28 mouse cellular contexts compared by ENCODE assay signal in the genomic region with DNA sequence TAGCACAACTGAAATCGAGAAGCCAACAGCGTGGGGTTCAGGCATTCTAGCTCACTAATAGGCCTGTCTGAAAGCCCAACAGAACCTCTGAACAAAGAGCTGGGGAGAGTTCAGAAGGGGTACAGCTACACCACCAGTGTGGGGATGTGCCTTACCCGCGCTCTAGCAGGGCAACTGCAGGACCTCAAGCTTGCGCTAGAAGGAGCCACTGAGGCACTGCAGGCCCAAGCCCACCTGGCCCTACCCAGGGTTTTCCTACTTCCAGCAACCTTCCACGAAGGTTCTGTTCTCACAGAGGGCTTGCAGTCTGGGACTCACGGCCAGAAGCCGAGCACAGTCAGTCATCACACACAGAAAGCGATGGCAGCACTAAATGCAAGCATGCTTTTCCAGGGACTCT. TPM values are rescaled to one million over a fixed set of nuclear protein-coding genes. Genes with fewer than 3 reads are reported as not detected.
DNase-seq lines count a peak whose midpoint lies in the region; ATAC-seq and TF ChIP-seq lines count a peak whose summit lies in the region.
"Had no signal": no experiment of that assay in that cellular context is flagged by ENCODE, and none has a peak within 500 bp of the region (broad histone marks: within the 10 kb centered on the region; RNA-seq: fewer than 3 reads in every experiment).

No protein-coding gene starts in this region.

- peaks cover 71% of the 10 kb centered on the region for H3K36me3 ChIP-seq in hindbrain, postnatal 0 days (ENCODE audit: insufficient read depth, low read length)
- peaks cover 96% of the 10 kb centered on the region for H3K36me3 ChIP-seq in hindbrain, embryonic 14.5 days (replicated peaks; ENCODE audit: control insufficient read depth, insufficient read depth)
- peaks cover 98% of the 10 kb centered on the region for H3K36me3 ChIP-seq in liver, embryonic 15.5 days (replicated peaks)
- H3K36me3 ChIP-seq in liver, embryonic 12.5 days, result peaks cover 99% of the 10 kb centered on the region
- H3K36me3 ChIP-seq in ES-Bruce4 (ENCODE audit: control insufficient read depth, insufficient read depth, low read length, poor library complexity, severe bottlenecking), result peaks cover 67% of the 10 kb centered on the region

- H3K4me2 ChIP-seq in hindbrain, postnatal 0 days (ENCODE audit: low read depth, low read length), result no peak overlapping the region
- H3K4me2 ChIP-seq in hindbrain, embryonic 14.5 days (replicated peaks), result no peak overlapping the region
- H3K4me2 ChIP-seq in liver, embryonic 15.5 days, result no peak overlapping the region
- H3K4me2 ChIP-seq in liver, embryonic 12.5 days, result no peak overlapping the region
- H3K4me2 ChIP-seq: heart, embryonic 12.5 days; hindbrain, embryonic 15.5 days; limb, embryonic 13.5 days; midbrain, embryonic 13.5 days had no signal

- no peak for TF ChIP-seq EP300 in ES-Bruce4 (IDR thresholded peaks at IDR 0.05; ENCODE audit: insufficient read depth, low read depth, low read length)

- no peak for TF ChIP-seq POLR2A in ES-Bruce4 (IDR thresholded peaks at IDR 0.05; ENCODE audit: insufficient read depth, low read length)
- no peak for TF ChIP-seq POLR2A in brain, embryonic 14.5 days (IDR thresholded peaks at IDR 0.05; ENCODE audit: borderline replicate concordance, extremely low read depth, insufficient read depth, insufficient read length, poor library complexity, severe bottlenecking)

- H3K9me3 ChIP-seq in hindbrain, postnatal 0 days (ENCODE audit: low read length), result no peaks in the 10 kb centered on the region
- H3K9me3 ChIP-seq in hindbrain, embryonic 14.5 days (ENCODE audit: control insufficient read depth, low read length), result no peaks in the 10 kb centered on the region
- H3K9me3 ChIP-seq in liver, embryonic 15.5 days (replicated peaks), result no peaks in the 10 kb centered on the region
- no peaks in the 10 kb centered on the region for H3K9me3 ChIP-seq in liver, embryonic 12.5 days (replicated peaks)
- no peaks in the 10 kb centered on the region for H3K9me3 ChIP-seq in ES-Bruce4 (replicated peaks; ENCODE audit: control insufficient read depth, insufficient read depth, low read length, poor library complexity, severe bottlenecking)
- H3K9me3 ChIP-seq: heart, embryonic 12.5 days; hindbrain, embryonic 15.5 days; limb, embryonic 13.5 days; midbrain, embryonic 13.5 days had no signal

- H3K4me3 ChIP-seq in hindbrain, postnatal 0 days (ENCODE audit: low read length), result no peak overlapping the region
- no peak overlapping the region for H3K4me3 ChIP-seq in hindbrain, embryonic 14.5 days (replicated peaks; ENCODE audit: low read length)
- H3K4me3 ChIP-seq in liver, embryonic 15.5 days (replicated peaks), result no peak overlapping the region
- H3K4me3 ChIP-seq in liver, embryonic 12.5 days, result no peak overlapping the region
- H3K4me3 ChIP-seq in ES-Bruce4 (ENCODE audit: low read depth, low read length), result no peak overlapping the region
- H3K4me3 ChIP-seq: gastrocnemius, adult 2 months; heart, embryonic 12.5 days; hindbrain, embryonic 15.5 days; limb, embryonic 13.5 days; midbrain, embryonic 13.5 days had no signal

- no peak overlapping the region for H3K9ac ChIP-seq in hindbrain, postnatal 0 days (replicated peaks; ENCODE audit: low read length)
- no peak overlapping the region for H3K9ac ChIP-seq in hindbrain, embryonic 14.5 days
- no peak overlapping the region for H3K9ac ChIP-seq in liver, embryonic 15.5 days
- no peak overlapping the region for H3K9ac ChIP-seq in liver, embryonic 12.5 days
- no peak overlapping the region for H3K9ac ChIP-seq in ES-Bruce4 (ENCODE audit: low read depth, poor library complexity, severe bottlenecking)
- H3K9ac ChIP-seq: heart, embryonic 12.5 days; hindbrain, embryonic 15.5 days; limb, embryonic 13.5 days; midbrain, embryonic 13.5 days had no signal

- no peak for DNase-seq in hindbrain, postnatal 0 days (ENCODE audit: low spot score)
- DNase-seq in hindbrain, embryonic 14.5 days (ENCODE audit: low spot score), result no peak
- no peak for DNase-seq in brain, embryonic 14.5 days (ENCODE audit: low read depth)
- no peak for DNase-seq in Muller cell, postnatal 12 days (ENCODE audit: inconsistent ontology term)
- DNase-seq: adrenal gland, adult 2 months; adrenal gland, postnatal 36 days; cerebellum, adult 9-10 months; cerebellum, postnatal 36 days; gastrocnemius, adult 2 months; gastrocnemius, postnatal 36 days; heart, adult 18-20 months; kidney, postnatal 10 days; layer of hippocampus, adult 9-11 months; lung, postnatal 10 days; right cerebral cortex, postnatal 14 days; thymus, postnatal 36 days had no signal

- no peak overlapping the region for H3K27ac ChIP-seq in hindbrain, postnatal 0 days
- H3K27ac ChIP-seq in hindbrain, embryonic 14.5 days, result no peak overlapping the region
- H3K27ac ChIP-seq in liver, embryonic 15.5 days (replicated peaks), result peak overlapping the region; percentile 19; the same call in 1 of the 2 replicates
- H3K27ac ChIP-seq in liver, embryonic 12.5 days, result no peak overlapping the region
- H3K27ac ChIP-seq in ES-Bruce4 (ENCODE audit: insufficient read depth, low read length), result no peak overlapping the region
- H3K27ac ChIP-seq: gastrocnemius, adult 2 months; hindbrain, embryonic 15.5 days; limb, embryonic 13.5 days; macrophage; midbrain, embryonic 13.5 days had no signal

- TF ChIP-seq CTCF in hindbrain, postnatal 0 days (IDR thresholded peaks at IDR 0.05; ENCODE audit: low read depth), result peak; percentile 21; the same call in 1 of the 2 replicates
- peak; percentile 77 for TF ChIP-seq CTCF in ES-Bruce4 (IDR thresholded peaks at IDR 0.05; ENCODE audit: low read depth, low read length)
- TF ChIP-seq CTCF in brain, embryonic 14.5 days (IDR thresholded peaks at IDR 0.05; ENCODE audit: borderline replicate concordance, extremely low read depth, insufficient read depth, insufficient read length), result peak; percentile 24; the same call in 1 of the 2 replicates

- no peak for ATAC-seq in hindbrain, postnatal 0 days
- ATAC-seq in hindbrain, embryonic 14.5 days (ENCODE audit: low FRiP score), result no peak
- no peak for ATAC-seq in liver, embryonic 15.5 days (ENCODE audit: insufficient read depth)
- no peak for ATAC-seq in liver, embryonic 12.5 days
- ATAC-seq: activated CD4-positive, CD25-positive, alpha-beta regulatory T cell, adult 4 months; CD4-positive, CD25-positive, alpha-beta regulatory T cell, adult 4 months; forebrain, embryonic 14.5 days; midbrain, embryonic 13.5 days had no signal

- H3K27me3 ChIP-seq in hindbrain, postnatal 0 days (ENCODE audit: insufficient read depth, low read length), result no peaks in the 10 kb centered on the region
- no peaks in the 10 kb centered on the region for H3K27me3 ChIP-seq in hindbrain, embryonic 14.5 days (ENCODE audit: control insufficient read depth, insufficient read depth, low read length)
- no peaks in the 10 kb centered on the region for H3K27me3 ChIP-seq in liver, embryonic 15.5 days
- H3K27me3 ChIP-seq in liver, embryonic 12.5 days (replicated peaks), result no peaks in the 10 kb centered on the region
- no peaks in the 10 kb centered on the region for H3K27me3 ChIP-seq in ES-Bruce4 (ENCODE audit: control insufficient read depth, insufficient read depth, low read length, poor library complexity, severe bottlenecking)
- H3K27me3 ChIP-seq: heart, embryonic 12.5 days; hindbrain, embryonic 15.5 days; limb, embryonic 13.5 days; midbrain, embryonic 13.5 days had no signal

- no peaks in the 10 kb centered on the region for H3K4me1 ChIP-seq in hindbrain, postnatal 0 days (ENCODE audit: insufficient read depth, low read length)
- no peaks in the 10 kb centered on the region for H3K4me1 ChIP-seq in hindbrain, embryonic 14.5 days (replicated peaks; ENCODE audit: control insufficient read depth, insufficient read depth, low read length)
- H3K4me1 ChIP-seq in liver, embryonic 15.5 days (replicated peaks), result peaks cover 5% of the 10 kb centered on the region; the same call in 1 of the 2 replicates
- peaks cover 5% of the 10 kb centered on the region; the same call in 1 of the 2 replicates for H3K4me1 ChIP-seq in liver, embryonic 12.5 days
- H3K4me1 ChIP-seq in ES-Bruce4 (ENCODE audit: control insufficient read depth, insufficient read depth, low read length), result no peaks in the 10 kb centered on the region
- H3K4me1 ChIP-seq: heart, embryonic 12.5 days; hindbrain, embryonic 15.5 days; limb, embryonic 13.5 days; midbrain, embryonic 13.5 days had no signal

- WGBS in hindbrain, postnatal 0 days, result 87% methylated on average over 9 of the region's 9 CpGs
- 88% methylated on average over 9 of the region's 9 CpGs for WGBS in hindbrain, embryonic 14.5 days
- WGBS in liver, embryonic 15.5 days (ENCODE audit: insufficient replicate concordance), result 87% methylated on average over 9 of the region's 9 CpGs
- WGBS in liver, embryonic 12.5 days (ENCODE audit: insufficient replicate concordance), result 84% methylated on average over 9 of the region's 9 CpGs

RNA-seq across cellular contexts. Expression of a gene that starts 8.3 kb away (rescaled TPM):
- 12.8 and 20.2 TPM in 2 replicates for total RNA-seq in hindbrain, postnatal 0 days (2014; rRNA removed)
- 15.4 and 15.9 TPM in 2 replicates for polyA plus RNA-seq in hindbrain, postnatal 0 days (2015; fragmentation: Nextera tagmentation; extraction: Ambion mirVana)
- polyA plus RNA-seq in hindbrain, embryonic 14.5 days (2014; fragmentation: Nextera tagmentation; extraction: Ambion mirVana), result 5.4 and 7.0 TPM in 2 replicates
- polyA plus RNA-seq in liver, embryonic 15.5 days (2015; fragmentation: Nextera tagmentation; extraction: Ambion mirVana), result 7.5 and 8.3 TPM in 2 replicates
- polyA plus RNA-seq in liver, embryonic 12.5 days (2016; fragmentation: Nextera tagmentation; extraction: Ambion mirVana), result 10.3 TPM in 2 replicates
- polyA plus RNA-seq in ES-Bruce4 (2011; ENCODE audit: insufficient read depth, insufficient read length, low read depth, missing spikeins), result 15.4 and 17.7 TPM in 2 replicates
- polyA plus RNA-seq in brain, embryonic 14.5 days (2012; rRNA removed), result 19.2 and 27.0 TPM in 2 replicates

RNA-seq across cellular contexts. Expression of a gene that starts 11.0 kb away (rescaled TPM):
- total RNA-seq in hindbrain, postnatal 0 days (2014; rRNA removed), result 85.4 and 93.5 TPM in 2 replicates
- 129 and 136 TPM in 2 replicates for polyA plus RNA-seq in hindbrain, postnatal 0 days (2015; fragmentation: Nextera tagmentation; extraction: Ambion mirVana)
- polyA plus RNA-seq in hindbrain, embryonic 14.5 days (2014; fragmentation: Nextera tagmentation; extraction: Ambion mirVana), result 145 and 148 TPM in 2 replicates
- 78.0 and 81.0 TPM in 2 replicates for polyA plus RNA-seq in liver, embryonic 15.5 days (2015; fragmentation: Nextera tagmentation; extraction: Ambion mirVana)
- 107 and 109 TPM in 2 replicates for polyA plus RNA-seq in liver, embryonic 12.5 days (2016; fragmentation: Nextera tagmentation; extraction: Ambion mirVana)
- polyA plus RNA-seq in ES-Bruce4 (2011; ENCODE audit: insufficient read depth, insufficient read length, low read depth, missing spikeins), result 74.9 and 82.5 TPM in 2 replicates
- polyA plus RNA-seq in brain, embryonic 14.5 days (2012; rRNA removed), result 84.0 and 95.7 TPM in 2 replicates

RNA-seq across cellular contexts. Expression of a gene that starts 11.2 kb away (rescaled TPM):
- total RNA-seq in hindbrain, postnatal 0 days (2014; rRNA removed), result 0.86 and 9.0 TPM in 2 replicates
- 8.9 and 10.0 TPM in 2 replicates for polyA plus RNA-seq in hindbrain, postnatal 0 days (2015; fragmentation: Nextera tagmentation; extraction: Ambion mirVana)
- 6.1 and 8.7 TPM in 2 replicates for polyA plus RNA-seq in hindbrain, embryonic 14.5 days (2014; fragmentation: Nextera tagmentation; extraction: Ambion mirVana)
- polyA plus RNA-seq in liver, embryonic 15.5 days (2015; fragmentation: Nextera tagmentation; extraction: Ambion mirVana), result 0.88 and 1.1 TPM in 2 replicates
- polyA plus RNA-seq in liver, embryonic 12.5 days (2016; fragmentation: Nextera tagmentation; extraction: Ambion mirVana), result 2.0 and 2.1 TPM in 2 replicates
- polyA plus RNA-seq in ES-Bruce4 (2011; ENCODE audit: insufficient read depth, insufficient read length, low read depth, missing spikeins), result 11.6 and 13.0 TPM in 2 replicates
- 8.0 and 12.6 TPM in 2 replicates for polyA plus RNA-seq in brain, embryonic 14.5 days (2012; rRNA removed)

RNA-seq across cellular contexts. Expression of a gene that starts 18.6 kb away (rescaled TPM):
- total RNA-seq in hindbrain, postnatal 0 days (2014; rRNA removed), result 45.7 and 48.8 TPM in 2 replicates
- polyA plus RNA-seq in hindbrain, postnatal 0 days (2015; fragmentation: Nextera tagmentation; extraction: Ambion mirVana), result 12.5 and 12.8 TPM in 2 replicates
- 13.4 and 13.8 TPM in 2 replicates for polyA plus RNA-seq in hindbrain, embryonic 14.5 days (2014; fragmentation: Nextera tagmentation; extraction: Ambion mirVana)
- 0.14 TPM in 1 of 2 replicates, not detected in the other for polyA plus RNA-seq in liver, embryonic 15.5 days (2015; fragmentation: Nextera tagmentation; extraction: Ambion mirVana)
- polyA plus RNA-seq in liver, embryonic 12.5 days (2016; fragmentation: Nextera tagmentation; extraction: Ambion mirVana), result 0.24 TPM in 1 of 2 replicates, not detected in the other
- 2.6 and 4.2 TPM in 2 replicates for polyA plus RNA-seq in ES-Bruce4 (2011; ENCODE audit: insufficient read depth, insufficient read length, low read depth, missing spikeins)
- 33.7 and 37.6 TPM in 2 replicates for polyA plus RNA-seq in brain, embryonic 14.5 days (2012; rRNA removed)
- total RNA-seq: hematopoietic stem cell, adult 5-6 weeks had no signal
- polyA plus RNA-seq: activated CD4-positive, CD25-positive, alpha-beta regulatory T cell, adult 4 months; CD4-positive, CD25-positive, alpha-beta regulatory T cell, adult 4 months; macrophage had no signal

Comparison
In these comparisons a context has a peak if more than half of its experiments do, and no peak if none do; other contexts are left out.
1. CTCF ChIP-seq: peak in every context shown above with its lines; median percentile 77 in ES-Bruce4; 24 in brain, embryonic 14.5 days; 21 in hindbrain, postnatal 0 days.